Mouse (Mus musculus) liver (tissue): ENCODE data around the gene Gm128.

ENCODE experiments used
- DNase-seq: peaks from one replicate; pipeline ENCODE4 v3.0.0-alpha.2; 2020; ENCODE audit warnings: mixed read lengths

Gene Gm128

DNA sequence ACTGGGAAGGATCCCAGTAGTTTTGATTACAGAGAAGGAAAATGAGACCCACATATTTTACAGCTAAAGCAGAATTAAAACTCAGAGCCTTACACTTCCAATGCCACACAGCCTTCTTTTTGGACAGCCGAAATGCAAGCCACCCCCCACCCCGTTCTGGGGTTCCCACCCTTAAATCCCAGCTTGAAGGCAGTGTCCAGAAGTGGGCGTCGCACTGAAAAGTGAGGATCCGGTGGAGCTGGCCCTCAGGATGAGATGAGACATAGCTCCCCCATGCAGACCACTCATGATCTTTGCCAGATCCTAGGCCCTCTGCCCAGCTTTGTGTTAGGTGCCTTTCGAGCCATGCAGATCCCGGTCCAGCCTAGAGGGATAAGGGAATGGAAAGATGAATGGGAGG lies at the start of gene Gm128:
TSS of gene Gm128 (minus strand) at position 101 of the 400 bp plus-strand sequence.
- no peak for DNase-seq

DNA sequence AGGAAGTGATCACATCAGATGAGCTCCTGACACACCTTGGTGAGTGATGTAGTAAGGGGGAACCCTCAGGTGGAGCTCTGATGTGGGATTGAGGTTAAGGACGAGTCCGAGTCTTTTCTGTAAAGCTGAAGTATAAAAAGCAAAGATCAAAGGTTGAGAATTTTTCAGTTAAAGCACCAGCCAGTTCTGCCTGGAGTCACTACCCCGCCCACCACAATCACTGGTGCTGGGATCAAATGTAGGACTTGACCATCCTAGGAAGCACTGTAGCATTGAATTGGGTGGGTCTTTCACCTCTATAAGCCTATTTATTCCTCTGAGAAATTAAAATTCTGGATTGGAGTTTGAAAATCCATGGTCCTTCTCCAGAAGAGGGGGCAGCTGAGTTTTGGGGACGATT lies 49.6 kb upstream of the Gm128 start:
- no peak for DNase-seq

DNA sequence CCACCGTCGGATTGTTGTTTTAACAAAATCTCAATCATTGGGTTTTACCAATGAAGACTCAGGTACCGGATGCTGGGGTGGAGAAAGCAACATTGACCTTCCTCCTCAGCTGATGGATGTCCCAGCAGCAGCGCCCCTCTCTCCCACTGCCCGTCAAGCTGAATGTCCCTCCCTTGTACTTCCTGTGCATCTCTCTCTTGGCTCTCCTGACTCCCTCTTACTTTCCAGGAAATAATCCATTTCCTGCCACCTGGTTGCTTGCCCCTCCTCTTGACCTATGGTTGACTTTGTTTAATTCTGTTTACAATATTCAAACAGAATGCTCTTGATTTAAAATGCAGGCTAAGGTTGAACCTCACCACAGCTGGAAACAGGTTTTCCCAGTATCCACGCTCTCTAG lies 48.8 kb upstream of the Gm128 start:
- DNase-seq: no peak

DNA sequence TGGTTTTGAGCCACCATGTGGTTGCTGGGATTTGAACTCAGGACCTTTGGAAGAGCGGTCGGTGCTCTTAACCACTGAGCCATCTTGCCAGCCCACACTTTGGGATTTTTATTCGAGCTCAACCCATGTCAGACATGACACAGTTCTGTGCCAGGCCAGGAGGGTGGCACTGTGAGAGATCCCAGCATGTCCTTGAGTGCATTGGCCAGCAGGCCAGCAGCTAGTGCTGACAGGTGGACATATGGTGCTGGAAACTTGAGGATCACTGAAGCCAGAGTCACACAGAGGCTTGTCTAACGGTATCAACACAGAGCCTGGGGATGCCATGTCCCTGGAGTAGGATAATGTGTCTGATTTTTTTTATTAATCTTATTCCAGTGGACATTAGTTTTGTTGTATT lies 48.0 kb upstream of the Gm128 start:
- DNase-seq: no peak

DNA sequence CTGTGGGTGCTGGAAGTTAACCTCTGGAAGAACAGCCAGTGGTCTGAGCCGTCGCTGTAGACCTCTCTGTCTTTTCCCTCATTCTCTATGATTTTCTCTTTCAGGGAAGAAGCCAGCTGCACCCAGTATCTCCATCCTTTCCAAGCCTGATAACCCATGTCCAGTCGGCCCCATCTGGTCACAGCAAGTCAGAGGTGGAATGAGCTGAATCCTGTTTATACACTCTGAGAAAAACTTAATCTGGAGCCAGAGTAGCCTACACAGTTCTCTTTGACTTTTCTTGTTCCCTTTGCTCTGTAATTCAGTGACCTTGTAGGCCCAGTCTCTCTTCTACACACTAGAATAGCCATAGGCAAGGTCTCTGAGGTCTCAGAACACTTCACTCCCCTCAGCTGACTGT lies 46.1 kb upstream of the Gm128 start:
- DNase-seq: no peak

DNA sequence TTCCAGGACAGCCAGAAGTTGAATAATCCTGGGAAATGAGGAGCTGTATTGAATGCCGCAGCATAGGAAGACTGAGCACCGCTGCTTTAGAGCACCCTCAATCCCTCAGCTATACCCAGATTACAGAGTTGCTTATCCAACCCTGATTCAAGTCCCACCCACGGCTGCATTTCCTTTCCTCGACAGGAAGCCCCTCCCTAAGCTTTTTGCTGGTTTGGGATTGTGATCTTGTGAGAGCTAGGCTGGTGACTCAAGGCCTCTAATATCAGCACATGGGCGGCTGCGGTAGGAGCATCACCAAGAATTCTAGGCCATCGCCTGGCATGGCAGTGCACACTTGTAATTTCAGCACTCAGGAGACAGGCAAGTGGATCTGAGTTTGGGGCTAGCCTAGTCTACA lies 45.1 kb upstream of the Gm128 start:
- no peak for DNase-seq

DNA sequence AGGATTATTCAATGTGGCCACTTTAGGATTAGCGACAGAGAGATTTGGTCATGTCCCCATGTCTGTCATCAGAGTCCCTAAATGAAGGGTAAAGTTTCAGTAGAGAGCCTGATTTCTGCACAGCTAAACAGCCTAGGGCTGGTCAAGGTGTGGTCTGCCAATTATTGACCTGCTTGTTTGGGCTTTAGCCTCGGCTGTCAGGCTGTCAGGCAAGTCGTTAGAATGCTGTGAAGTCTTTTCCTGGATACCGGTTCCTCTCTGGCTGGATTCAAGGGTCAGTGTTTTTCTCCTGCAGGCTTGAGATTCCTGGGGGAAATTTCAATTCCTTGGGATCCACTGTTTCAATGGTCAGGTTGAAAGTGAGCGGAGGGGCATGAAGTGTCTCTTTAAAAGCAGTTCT lies 44.6 kb upstream of the Gm128 start:
- DNase-seq: no peak

DNA sequence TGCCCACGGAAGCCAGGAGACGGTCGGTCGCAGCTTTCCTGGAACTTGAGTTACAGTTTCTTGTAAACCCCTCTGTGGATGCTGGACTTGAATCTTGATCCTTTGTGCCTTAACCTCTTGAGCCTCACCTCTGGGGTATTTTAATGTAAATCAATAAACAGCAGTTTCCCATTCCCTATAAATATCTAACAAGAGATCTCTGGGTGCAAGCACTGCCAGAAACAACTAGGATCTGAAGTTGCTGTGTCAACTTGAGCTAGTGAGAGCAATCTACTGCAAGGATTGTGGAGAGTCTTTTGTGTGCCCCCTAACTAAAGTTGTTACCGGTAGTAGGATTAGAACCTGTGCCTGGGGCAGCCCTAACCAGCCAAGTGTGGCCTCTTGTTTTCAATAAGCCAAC lies 44.0 kb upstream of the Gm128 start:
- no peak for DNase-seq

DNA sequence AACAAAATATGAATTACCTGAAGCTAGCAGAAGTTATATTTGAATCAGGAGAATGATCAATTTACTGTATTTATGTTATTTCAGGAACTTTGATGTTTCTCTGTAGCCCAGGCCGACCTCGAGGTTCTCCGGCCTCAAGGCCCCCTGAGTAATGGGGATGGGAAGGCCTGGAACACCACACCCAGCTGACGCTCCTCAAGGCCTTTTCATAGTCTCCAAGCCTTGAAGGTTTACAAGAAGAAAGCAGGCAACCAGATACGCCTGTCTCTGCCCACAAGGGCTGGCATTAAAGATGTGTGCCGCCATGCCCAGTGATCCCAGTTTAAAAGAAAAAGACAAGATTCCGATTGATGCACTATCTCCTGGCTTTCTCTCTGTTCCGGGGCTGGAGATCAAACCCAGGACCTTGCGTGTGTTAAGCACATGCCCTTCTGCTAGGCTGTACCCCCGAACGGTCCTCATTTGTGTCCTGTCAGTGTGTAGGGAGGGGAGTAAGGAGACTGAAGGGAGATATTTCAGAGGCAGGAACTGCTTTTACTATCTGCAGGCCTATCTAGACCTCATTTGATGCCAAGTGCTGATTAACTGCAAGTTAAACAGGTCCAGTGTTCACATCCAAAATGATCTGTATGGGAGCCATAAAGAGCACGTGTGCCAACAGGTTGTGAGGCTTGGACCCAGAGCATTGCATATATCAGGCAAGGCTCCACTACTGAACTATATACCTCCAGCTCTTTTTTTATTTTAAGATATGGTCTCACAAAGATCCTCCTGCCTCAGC lies 43.3 kb upstream of the Gm128 start:
- no peak for DNase-seq

DNA sequence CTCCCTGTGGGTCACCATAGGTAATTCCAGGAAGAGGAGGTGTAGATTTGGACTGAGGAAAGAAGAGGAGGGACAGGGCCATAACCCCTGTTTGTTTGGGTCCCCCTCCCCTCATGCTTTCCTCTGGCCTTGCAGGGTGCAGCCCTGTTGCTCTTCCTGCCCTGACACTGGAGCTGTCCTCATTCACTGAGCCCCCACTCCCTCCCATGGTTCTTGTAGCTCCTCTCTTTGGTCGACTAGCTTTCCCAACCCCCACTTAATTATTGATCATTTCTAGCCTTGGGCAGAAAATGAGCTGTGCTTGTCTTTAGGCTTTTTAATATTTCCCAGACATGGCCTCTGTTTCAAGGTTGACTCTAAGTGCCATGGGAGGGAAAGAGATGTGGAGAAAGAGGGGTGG lies 42.7 kb upstream of the Gm128 start:
- no peak for DNase-seq

DNA sequence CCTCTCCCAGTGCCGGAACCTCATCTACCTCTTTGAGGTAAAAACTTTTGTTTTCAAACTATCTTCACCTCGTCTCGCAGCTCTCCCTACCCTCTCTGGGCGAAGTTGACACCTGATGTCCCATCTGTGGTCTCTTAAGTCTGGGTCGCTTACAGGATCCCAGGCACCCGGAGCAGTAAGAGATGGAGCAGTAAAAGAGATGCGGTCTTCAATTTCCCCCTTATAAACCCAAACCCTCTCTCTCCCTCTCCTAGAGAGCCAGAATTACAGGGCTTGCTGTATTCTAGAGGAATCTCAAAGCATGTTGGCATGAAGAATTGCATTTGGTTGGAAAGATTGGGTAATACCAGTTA lies 42.2 kb upstream of the Gm128 start:
- no peak for DNase-seq

DNA sequence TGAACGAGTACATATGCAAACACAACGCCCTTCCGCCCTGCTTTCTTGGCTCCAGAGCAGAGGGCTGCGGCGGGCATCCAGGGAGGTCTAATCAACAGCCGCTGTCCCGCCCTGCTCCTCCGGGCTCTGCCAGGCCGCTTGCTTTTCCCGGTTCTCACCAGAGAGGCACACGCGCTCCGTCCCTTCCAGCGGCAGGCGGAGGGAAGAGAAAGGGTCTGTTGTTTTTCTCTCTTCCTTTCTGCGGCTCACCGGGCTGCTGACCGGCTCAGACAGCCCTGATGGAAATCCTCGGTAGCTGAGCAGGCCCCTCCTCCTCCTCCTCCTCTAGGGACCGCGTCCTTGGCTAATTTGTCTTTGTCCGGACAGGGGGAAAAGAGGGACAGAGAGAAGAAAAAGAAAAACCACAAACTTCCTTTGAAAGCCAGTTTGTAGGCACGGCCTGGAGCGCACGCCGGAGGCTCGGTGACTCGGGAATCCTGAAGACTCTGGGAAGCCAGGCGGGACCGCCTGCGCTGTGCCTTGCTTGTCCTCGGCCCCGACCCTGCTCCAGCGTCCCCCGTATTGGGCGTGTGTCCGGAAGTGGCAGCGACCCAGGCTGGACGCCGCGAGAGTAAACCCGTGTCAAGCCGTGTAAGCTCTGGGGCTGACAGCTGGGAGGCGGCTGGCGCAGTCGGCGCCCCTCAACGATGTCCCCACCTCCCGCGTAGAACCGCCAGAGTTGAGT lies 41.6 kb upstream of the Gm128 start:
- DNase-seq: peak; percentile 90

DNA sequence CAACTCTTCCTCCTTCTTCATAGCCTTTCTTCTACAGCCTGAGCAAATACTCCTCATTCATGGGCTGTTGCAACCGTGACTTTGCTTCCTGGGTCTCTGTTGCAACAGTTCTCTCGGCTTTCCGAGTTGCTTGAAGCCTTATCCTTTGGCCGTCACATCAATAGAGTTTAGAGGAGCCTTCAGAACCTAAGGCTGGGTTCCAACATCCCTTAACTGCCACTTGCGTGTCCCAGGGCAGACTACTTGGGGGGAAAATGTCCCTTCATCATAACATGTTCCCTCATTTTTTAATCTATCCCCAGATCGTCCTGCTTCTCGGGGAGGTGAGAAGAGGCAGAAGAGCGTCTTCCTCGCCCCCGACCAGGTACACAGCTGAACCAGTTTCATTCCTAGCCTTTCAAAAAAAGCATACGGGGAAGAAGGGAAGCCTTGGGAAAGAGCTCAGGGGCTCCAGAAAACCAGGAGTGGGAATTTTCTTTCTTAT lies 41.0 kb upstream of the Gm128 start:
- DNase-seq: peak; percentile 59

DNA sequence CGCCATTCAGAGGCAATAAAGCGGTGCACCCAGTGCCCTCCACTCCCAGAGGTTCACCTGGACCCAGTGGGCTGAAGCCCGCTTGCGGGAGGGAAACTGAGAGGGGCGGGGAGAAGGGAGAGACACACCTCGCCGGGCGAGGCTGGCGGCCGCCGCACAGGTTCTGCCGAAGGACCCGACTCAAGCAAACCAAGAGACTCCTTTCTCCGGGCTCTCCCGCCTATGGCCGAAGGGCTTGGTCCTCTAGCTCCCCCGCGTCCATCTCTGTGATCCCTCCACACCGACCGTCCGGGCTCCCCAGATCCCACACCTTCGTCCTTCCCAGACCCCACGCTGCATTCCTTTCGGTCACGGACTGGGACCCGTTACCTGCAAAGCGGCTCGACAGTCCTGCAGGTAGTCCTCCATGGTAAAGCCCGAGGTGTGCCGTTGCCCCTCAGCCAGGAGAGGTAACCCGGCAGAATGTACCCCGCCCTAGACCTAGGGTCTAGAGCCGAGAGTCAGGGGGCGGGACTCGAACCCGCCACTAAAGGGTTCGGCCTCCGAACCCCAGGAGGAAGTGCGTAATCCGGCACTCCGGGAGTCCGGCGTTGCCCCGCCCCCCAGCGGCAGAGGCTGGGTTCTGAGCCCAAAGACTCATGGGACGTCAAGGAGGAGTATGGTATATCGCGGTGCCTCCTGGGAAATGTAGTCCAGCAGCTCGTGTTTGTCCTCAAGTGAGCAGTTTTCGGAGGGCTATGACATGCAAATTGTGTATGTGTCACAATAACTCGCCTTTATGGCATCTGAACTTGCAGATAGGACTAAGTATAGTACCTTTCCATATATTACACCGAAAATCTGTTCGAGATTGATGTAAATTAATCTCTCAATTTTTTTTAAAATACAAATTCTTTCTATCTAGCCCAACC lies 40.1 kb upstream of the Gm128 start, which contains the start of the genes Mindy1 and Prune1:
TSS of gene Mindy1 (plus strand) at position 130 of the 911 bp plus-strand sequence.
TSS of gene Prune1 (minus strand) at position 861 of the 911 bp plus-strand sequence.
- peak; percentile 100 for DNase-seq

DNA sequence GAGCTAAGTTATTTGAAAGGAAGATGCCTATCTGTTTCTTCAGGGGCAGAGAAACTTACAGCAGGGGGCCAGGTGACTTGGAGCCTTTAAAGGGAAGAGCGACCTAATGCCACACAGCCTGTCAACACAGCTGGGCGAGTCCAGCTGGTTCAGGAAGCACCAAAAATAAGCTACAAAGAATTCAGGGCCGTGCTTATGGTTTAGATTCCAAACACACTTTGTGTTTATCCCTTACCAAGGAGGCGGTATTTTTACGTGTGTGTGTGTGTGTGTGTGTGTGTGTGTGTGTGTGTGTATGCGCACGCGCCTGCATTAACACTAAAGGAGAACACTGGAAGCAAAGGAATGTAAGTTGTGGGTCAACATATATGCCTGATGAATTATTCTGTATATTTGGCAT lies 39.3 kb upstream of the Gm128 start:
- peak; percentile 23 for DNase-seq

DNA sequence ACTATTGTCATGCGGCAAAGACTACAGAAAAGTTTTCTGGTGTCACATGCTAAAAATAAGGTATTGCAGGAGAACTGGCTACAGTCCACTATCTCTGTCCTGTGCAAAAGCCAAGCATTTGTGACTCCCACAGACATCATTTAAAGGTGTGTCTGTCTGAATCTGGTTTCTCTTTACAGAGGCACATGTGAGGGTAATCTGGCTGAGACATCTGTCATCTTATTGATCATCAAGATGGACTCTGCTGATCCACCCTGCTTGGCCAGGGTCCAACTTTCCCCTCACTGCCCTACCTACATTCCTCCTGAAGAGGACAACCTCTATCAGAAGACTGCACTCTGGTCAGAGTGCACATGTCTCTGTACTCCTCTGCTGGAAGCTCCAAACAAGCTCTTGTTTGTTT lies 35.8 kb upstream of the Gm128 start:
- DNase-seq: no peak

DNA sequence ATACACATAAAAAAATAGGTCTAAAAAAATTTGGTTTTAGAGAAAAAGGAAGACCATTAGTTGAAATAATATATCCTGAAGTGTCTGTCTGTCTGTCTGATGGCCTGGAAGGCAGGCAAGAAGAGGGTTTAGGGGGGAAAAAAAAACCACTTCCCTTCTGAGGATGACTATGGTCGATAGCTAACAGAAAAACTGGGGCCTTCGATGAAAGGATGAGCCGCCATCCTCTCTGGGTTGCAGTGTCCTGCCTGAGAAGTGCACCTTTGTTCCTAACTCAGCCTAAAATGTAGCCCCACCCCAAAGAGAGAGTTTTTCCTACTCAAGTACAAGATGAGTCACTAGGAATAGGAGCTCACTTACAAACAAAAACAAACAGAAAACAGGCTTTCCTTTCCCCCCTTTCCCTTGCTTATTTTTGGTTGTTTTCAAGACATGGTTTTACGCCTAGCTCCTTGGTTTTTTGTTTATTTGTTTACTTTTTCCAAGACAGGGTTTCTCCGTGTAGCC lies 35.1 kb upstream of the Gm128 start:
- no peak for DNase-seq

DNA sequence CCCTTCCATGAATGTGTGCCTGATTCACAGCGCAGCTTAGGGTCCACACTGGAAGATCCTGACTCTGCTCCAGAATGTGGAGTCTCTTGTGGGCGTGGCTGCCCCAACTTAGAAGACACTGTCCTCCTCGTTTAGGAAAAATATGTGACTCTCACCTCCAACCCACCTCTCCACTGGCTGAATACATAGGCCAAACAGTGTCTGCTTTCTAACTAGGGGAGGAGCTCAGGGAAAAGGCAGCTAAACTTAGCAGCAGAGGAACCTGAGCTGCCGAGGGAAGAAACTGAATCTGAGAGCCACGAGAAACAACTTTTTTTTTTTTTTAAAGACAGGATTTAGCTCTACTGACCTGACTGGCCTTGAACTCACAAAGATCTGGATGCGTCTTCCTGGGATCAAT lies 33.8 kb upstream of the Gm128 start:
- no peak for DNase-seq

DNA sequence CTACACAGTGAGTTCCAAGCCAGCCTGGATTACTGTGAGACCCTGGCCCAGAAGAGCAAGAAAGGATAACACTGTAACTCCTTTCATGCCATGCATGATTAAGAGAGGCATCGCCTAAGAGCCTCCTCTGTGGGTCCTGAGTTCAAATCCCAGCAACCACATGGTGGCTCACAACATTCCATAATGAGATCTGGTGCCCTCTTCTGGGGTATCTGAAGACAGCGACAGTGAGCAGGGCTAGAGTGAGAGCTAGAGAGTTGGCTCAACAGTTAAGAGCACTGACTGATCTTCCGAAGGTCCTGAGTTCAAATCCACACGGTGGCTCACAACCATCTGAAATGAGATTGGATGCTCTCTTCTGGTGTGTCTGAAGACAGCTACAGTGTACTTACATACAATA lies 33.1 kb upstream of the Gm128 start:
- DNase-seq: no peak

DNA sequence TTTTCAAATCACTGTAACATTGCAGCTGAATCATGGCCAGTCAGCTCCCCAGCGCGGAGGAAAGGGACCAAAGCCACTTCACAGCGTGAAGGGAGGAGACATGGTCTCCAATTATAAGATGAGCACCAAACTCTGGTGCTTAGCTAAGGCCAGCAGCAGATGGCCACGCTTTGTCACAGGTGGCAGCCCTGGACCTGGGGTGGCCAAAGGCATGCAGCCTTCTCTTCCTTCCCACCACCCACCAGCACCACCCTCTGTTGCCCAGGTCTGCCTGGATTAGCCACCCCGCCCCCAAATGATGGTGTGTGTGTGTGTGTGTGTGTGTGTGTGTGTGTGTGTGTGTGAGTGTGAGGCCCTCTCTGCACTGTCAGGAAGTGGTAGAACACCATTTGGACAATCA lies 32.1 kb upstream of the Gm128 start:
- DNase-seq: no peak

DNA sequence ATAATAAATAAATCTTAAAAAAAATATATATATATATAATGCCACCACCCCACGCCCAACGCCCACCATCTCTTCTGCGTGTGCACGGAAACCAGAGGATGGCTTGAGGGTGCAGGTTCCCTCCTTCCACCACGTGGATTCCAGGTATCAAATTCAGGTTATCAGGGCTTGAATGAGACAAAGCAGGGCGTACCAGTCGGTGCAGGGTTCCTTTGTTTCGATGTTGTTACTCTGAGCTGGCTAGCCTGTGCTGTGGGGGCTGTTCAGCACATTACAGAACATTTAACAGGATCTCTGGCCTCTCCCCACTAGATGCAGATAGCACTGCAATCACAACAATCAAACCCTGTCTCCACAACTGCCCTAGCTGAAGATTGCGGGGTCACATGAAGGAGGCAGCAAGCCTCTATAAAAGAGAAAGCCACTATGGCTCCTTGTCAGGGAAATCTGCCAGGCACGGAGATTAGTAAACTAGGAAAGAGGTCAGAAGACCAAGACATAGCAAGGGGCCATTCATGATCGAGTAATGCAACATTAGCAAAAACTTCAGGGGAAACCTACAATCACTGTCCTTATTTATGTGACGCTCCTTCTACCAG lies 29.5 kb upstream of the Gm128 start:
- DNase-seq: no peak

DNA sequence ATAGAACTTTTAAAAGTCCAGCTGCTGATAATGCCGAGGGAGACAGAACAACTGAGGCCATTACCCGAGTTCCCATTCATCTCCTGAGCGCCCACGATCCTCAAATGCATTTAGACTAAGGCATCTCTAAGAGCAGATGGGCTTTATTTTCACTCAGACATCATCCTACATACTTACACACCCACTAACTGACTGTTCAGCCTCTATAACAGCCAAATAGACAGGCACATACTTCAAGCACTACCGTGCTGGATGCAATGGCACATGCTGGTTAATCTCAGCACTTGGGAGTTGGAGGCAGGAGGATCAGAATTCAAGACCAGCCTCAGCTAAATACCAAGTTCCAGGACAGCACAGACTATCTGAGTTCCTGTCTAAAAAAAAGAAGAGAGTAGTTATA lies 28.4 kb upstream of the Gm128 start:
- no peak for DNase-seq

DNA sequence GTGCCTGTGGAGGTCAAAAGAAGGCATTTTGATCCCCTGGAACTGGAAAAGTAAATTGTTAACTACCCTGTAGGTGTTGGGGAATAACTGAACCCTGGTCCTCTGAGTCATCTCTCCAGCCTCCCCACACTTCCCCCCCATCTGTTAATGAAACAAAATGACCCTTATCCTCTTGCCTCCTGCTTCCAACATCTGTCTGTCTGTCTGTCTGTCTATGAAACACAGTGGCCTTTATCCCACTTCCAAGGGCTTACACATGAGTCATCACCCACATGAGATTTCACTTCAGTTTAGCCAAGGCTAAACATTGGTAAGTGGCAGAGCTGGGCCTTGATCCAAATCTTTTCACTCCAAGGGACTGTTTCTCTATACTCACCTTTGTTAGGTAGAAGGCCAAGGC lies 26.5 kb upstream of the Gm128 start:
- DNase-seq: no peak
